Mouse (Mus musculus): ENCODE data around the gene Wdr82. TPM values are rescaled to one million over a fixed set of nuclear protein-coding genes. Genes with fewer than 3 reads are reported as not detected.

Gene Wdr82
- polyA plus RNA-seq, 1 experiment from 2014 or later: 31.3 TPM

DNA sequence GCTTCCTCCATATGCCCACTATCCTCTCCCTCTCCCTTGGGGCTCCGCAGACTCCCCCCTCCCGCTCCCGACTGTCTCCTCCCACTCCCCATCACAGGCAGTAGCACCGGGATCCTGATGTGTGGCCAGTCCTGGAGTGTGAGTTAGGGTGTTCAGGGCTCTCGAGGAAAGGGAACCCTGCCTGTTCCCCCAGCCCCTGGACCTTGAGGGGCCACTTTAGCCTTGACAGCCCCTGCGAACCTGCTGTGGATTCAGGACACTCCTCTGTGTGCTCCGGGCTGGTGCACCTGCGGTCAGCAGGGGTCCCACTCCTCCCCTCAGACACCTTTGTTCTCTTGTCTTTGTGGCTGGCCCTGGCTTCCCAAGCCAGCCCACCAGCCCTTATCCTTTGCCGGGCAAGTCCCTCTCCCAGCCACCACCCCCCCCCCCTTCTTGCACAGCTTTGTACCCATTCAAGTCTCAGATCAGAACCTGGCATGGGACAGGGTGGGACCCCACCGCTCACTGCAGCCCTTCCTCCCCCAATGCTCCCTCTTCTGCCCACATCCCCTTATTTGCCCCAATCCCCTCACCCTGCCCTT lies 22.8 kb upstream of the Wdr82 start:
- H3K27ac ChIP-seq: no peak overlapping the region

GRCm38 (mm10) chr9:106148541-106149398 lies 22.0 kb upstream of the Wdr82 start:
- H3K36me3 ChIP-seq: no peaks in the 10 kb centered on the region
- H3K4me1 ChIP-seq (replicated peaks): peaks cover 22% of the 10 kb centered on the region
- H3K4me3 ChIP-seq (replicated peaks): peak overlapping the region; percentile 46
- H3K27me3 ChIP-seq: peaks cover 76% of the 10 kb centered on the region
- H3K4me2 ChIP-seq: peak overlapping the region; percentile 73
- no peaks in the 10 kb centered on the region for H3K9me3 ChIP-seq
- H3K27ac ChIP-seq: no peak overlapping the region
- WGBS: 2% methylated on average over 36 of the region's 36 CpGs
- peak overlapping the region; percentile 67 for H3K9ac ChIP-seq (replicated peaks)
- ATAC-seq (ENCODE audit: insufficient number of reproducible peaks, insufficient read depth, low FRiP score, low TSS enrichment, low read depth): peak; percentile 34; the same call in 1 of the 2 replicates

More for the DNA sequence above, 22.8 kb upstream of the Wdr82 start:
- WGBS: 4% methylated on average over 10 of the region's 10 CpGs
- Histone ChIP-seq H3K36me3 (no peaks in the 10 kb centered on the region), H3K4me3 (replicated peaks) (peak overlapping the region; percentile 46), H3K4me2 (peak overlapping the region; percentile 73), H3K27me3 (peaks cover 72% of the 10 kb centered on the region), H3K9ac (replicated peaks) (peak overlapping the region; percentile 67), H3K9me3 (no peaks in the 10 kb centered on the region), H3K4me1 (replicated peaks) (peaks cover 22% of the 10 kb centered on the region)
- ATAC-seq (ENCODE audit: insufficient number of reproducible peaks, insufficient read depth, low FRiP score, low TSS enrichment, low read depth): peak; percentile 32

GRCm38 (mm10) chr9:106149399-106149754 lies 21.4 kb upstream of the Wdr82 start:
- H3K9me3 ChIP-seq: no peaks in the 10 kb centered on the region
- peaks cover 78% of the 10 kb centered on the region for H3K27me3 ChIP-seq
- H3K27ac ChIP-seq: no peak overlapping the region
- 23% methylated on average over 10 of the region's 10 CpGs for WGBS
- peak overlapping the region; percentile 73 for H3K4me2 ChIP-seq
- peak overlapping the region; percentile 67; the same call in 1 of the 2 replicates for H3K9ac ChIP-seq (replicated peaks)
- H3K36me3 ChIP-seq: no peaks in the 10 kb centered on the region
- ATAC-seq (ENCODE audit: insufficient number of reproducible peaks, insufficient read depth, low FRiP score, low TSS enrichment, low read depth): no peak
- H3K4me1 ChIP-seq (replicated peaks): peaks cover 22% of the 10 kb centered on the region
- peak overlapping the region; percentile 46 for H3K4me3 ChIP-seq (replicated peaks)

DNA sequence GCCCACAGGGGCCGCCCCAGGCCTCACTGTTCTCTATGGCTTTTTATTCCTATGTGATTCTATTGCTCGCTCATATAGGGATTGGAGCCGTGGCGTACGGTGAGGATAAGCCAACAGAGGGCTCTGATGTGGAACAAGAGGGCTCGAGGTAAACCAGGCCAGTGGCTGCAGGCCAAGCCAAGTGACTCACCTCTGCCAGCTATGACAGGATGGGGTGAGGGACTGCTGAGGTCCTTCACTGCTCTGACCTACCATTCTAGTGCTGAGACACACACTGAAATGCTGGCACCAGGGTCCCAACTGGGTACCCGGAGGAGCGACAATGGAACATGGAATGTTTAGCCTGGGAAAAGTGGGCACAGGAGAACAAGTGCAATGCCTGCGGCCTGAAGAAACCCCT lies 16.6 kb upstream of the Wdr82 start:
- Histone ChIP-seq H3K4me3 (replicated peaks) (no peak overlapping the region), H3K9me3 (no peaks in the 10 kb centered on the region), H3K27me3 (peaks cover 41% of the 10 kb centered on the region), H3K4me1 (replicated peaks) (peaks cover 5% of the 10 kb centered on the region), H3K9ac (replicated peaks) (no peak overlapping the region), H3K27ac (no peak overlapping the region), H3K4me2 (no peak overlapping the region), H3K36me3 (no peaks in the 10 kb centered on the region)
- WGBS: 86% methylated on average over 9 of the region's 9 CpGs
- no peak for ATAC-seq (ENCODE audit: insufficient number of reproducible peaks, insufficient read depth, low FRiP score, low TSS enrichment, low read depth)

DNA sequence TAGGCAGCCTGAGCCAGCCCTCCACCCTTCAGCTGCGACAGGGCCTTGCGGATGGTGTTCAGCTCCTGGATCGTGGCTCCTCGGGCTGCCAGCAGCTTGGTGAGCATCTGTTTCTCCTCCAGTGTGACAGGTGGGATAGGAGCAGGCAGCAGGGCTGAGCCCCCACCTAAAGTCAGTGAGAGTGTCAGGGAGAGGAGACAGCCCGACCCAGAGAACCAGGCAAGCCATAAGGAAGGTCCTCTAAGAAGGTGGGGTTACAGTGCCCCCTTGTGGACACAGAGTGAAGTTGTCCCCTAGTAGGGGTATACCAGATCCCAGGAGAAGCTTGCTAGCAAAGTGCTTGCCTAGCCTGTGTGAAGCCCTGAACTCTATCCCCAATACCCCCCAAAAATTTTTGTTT lies 14.3 kb upstream of the Wdr82 start:
- ATAC-seq (ENCODE audit: insufficient number of reproducible peaks, insufficient read depth, low FRiP score, low TSS enrichment, low read depth): no peak
- Histone ChIP-seq H3K9ac (replicated peaks) (no peak overlapping the region), H3K9me3 (no peaks in the 10 kb centered on the region), H3K4me3 (replicated peaks) (no peak overlapping the region), H3K27ac (no peak overlapping the region), H3K4me2 (no peak overlapping the region), H3K4me1 (replicated peaks) (0 out of 2 replicates have a peak, but pooled peaks cover 2% of the 10 kb centered on the region), H3K27me3 (peaks cover 17% of the 10 kb centered on the region), H3K36me3 (no peaks in the 10 kb centered on the region)
- 59% methylated on average over 5 of the region's 5 CpGs for WGBS

DNA sequence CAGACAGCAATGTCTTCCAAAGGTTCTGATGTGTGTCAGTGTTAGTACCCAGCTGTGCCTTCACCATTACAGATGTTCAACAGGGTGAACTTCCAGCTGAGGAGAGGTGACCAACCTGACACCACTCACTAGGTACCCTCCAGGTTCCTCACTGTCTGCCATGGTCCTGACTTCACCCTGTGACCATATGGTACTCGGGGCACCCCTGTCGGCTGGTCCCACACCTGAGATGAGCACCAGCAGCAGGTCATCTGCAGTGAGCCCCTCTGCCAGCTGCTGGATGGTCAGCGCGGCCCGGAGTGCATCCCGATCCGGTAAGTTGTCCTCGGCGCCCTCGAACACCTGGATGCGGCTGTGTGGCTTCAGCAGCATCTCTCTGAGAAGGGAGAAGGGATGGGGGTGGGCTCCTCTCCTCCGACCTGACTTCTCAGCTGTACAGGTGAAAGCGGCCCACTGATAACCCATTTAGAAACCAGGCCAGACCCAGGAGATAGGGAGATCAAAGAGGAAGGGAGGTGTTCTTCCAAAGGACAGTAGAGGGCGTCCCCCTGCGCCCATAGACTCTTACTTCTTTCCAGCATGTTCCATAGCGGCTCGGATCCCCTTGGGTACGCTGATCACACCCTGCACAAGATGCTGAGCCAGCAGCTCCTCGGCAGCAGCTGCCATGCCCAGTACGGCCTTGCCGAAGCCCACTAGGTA lies 13.7 kb upstream of the Wdr82 start:
- Histone ChIP-seq H3K36me3 (no peaks in the 10 kb centered on the region), H3K9me3 (no peaks in the 10 kb centered on the region), H3K4me1 (replicated peaks) (0 out of 2 replicates have a peak, but pooled peaks cover 2% of the 10 kb centered on the region), H3K4me3 (replicated peaks) (no peak overlapping the region), H3K27me3 (peaks cover 15% of the 10 kb centered on the region), H3K4me2 (no peak overlapping the region), H3K9ac (replicated peaks) (no peak overlapping the region), H3K27ac (no peak overlapping the region)
- no peak for ATAC-seq (ENCODE audit: insufficient number of reproducible peaks, insufficient read depth, low FRiP score, low TSS enrichment, low read depth)
- 81% methylated on average over 21 of the region's 21 CpGs for WGBS

- Histone ChIP-seq H3K9ac (replicated peaks) (no peak overlapping the region), H3K4me1 (replicated peaks) (0 out of 2 replicates have a peak, but pooled peaks cover 2% of the 10 kb centered on the region), H3K36me3 (no peaks in the 10 kb centered on the region), H3K4me2 (no peak overlapping the region), H3K27ac (no peak overlapping the region), H3K9me3 (no peaks in the 10 kb centered on the region), H3K4me3 (replicated peaks) (no peak overlapping the region), H3K27me3 (peaks cover 14% of the 10 kb centered on the region)
- 80% methylated on average over 10 of the region's 10 CpGs for WGBS
- no peak for ATAC-seq (ENCODE audit: insufficient number of reproducible peaks, insufficient read depth, low FRiP score, low TSS enrichment, low read depth)
Observed at GRCm38 (mm10) chr9:106157623-106157925, 13.2 kb upstream of the Wdr82 start.

GRCm38 (mm10) chr9:106158037-106158491 lies 12.7 kb upstream of the Wdr82 start, which contains the start of gene Glyctk:
Glyctk (minus strand) TSS chr9:106158138.
- no peak within 1 kb of the TSS for H3K27ac ChIP-seq
- no peak within 1 kb of the TSS for H3K4me2 ChIP-seq
- ATAC-seq (ENCODE audit: insufficient number of reproducible peaks, insufficient read depth, low FRiP score, low TSS enrichment, low read depth): no peak
- no peaks in the 10 kb centered on the region for H3K9me3 ChIP-seq
- no peak within 1 kb of the TSS for H3K9ac ChIP-seq (replicated peaks)
- 84% methylated on average over 6 of the region's 6 CpGs for WGBS
- H3K4me3 ChIP-seq (replicated peaks): no peak within 1 kb of the TSS
- H3K4me1 ChIP-seq (replicated peaks): 0 out of 2 replicates have a peak, but pooled peaks cover 2% of the 10 kb centered on the region
- no peaks in the 10 kb centered on the region for H3K36me3 ChIP-seq
- H3K27me3 ChIP-seq: peaks cover 14% of the 10 kb centered on the region

- Histone ChIP-seq H3K9ac (replicated peaks) (no peak overlapping the region), H3K4me3 (replicated peaks) (peak overlapping the region; percentile 45; the same call in 1 of the 2 replicates), H3K27me3 (peaks cover 8% of the 10 kb centered on the region), H3K36me3 (no peaks in the 10 kb centered on the region), H3K27ac (no peak overlapping the region), H3K4me1 (replicated peaks) (0 out of 2 replicates have a peak, but pooled peaks cover 2% of the 10 kb centered on the region), H3K4me2 (peak overlapping the region; percentile 57), H3K9me3 (no peaks in the 10 kb centered on the region)
- 83% methylated on average over 9 of the region's 9 CpGs for WGBS
- ATAC-seq (ENCODE audit: insufficient number of reproducible peaks, insufficient read depth, low FRiP score, low TSS enrichment, low read depth): no peak
Observed at GRCm38 (mm10) chr9:106159237-106159636, 11.5 kb upstream of the Wdr82 start.

DNA sequence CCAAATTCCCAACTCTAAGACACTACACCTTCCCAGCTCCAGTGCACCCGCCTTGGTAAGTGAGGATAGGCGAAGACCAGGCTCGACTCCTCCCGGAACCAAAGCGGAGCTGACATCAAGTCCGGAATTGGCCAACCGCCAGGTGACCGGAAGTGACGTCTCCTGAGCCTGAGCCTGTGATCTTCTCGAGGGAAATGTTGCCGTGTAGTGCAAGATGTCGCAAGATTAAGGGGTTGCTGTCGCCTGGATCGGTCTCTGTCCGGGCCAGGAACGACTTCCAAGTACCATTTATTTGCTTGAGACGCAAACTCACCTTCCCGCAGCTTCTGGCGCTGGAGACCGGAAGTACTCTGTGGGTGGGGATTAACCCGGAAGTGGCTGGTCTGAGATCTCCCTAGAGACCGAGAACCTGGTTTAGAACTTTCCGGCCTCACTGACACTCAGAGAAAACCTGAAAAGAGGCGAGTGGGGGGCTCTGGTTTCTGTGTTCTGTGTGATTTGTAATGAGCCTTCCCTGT lies 10.9 kb upstream of the Wdr82 start:
- Histone ChIP-seq H3K4me1 (replicated peaks) (0 out of 2 replicates have a peak, but pooled peaks cover 2% of the 10 kb centered on the region), H3K9ac (replicated peaks) (peak overlapping the region; percentile 44; the same call in 1 of the 2 replicates), H3K36me3 (no peaks in the 10 kb centered on the region), H3K27me3 (peaks cover 8% of the 10 kb centered on the region), H3K4me3 (replicated peaks) (peak overlapping the region; percentile 45), H3K9me3 (no peaks in the 10 kb centered on the region), H3K4me2 (peak overlapping the region; percentile 57), H3K27ac (peak overlapping the region; percentile 88)
- WGBS: 5% methylated on average over 24 of the region's 24 CpGs
- peak; percentile 73 for ATAC-seq (ENCODE audit: insufficient number of reproducible peaks, insufficient read depth, low FRiP score, low TSS enrichment, low read depth)
